Mouse (Mus musculus): ENCODE results near the gene Zc3h7b. TPM values are rescaled to one million over a fixed set of nuclear protein-coding genes. Genes with fewer than 3 reads are reported as not detected.
"Not testable (repeated sequence)": the region's sequence is repeated elsewhere in the genome, so short reads cannot be mapped to it uniquely, and the experiment has no call there.

The Zc3h7b gene
- 100 to 1,000 TPM; 155 to 187 TPM for total RNA-seq (2021)
- long read RNA-seq, full-length matches to known transcripts = 1 of 28 reads
- long read RNA-seq, partial matches to known transcripts = 5 of 28 reads
- long read RNA-seq, other reads (novel, unspliced or antisense) = 22 of 28 reads

- peak; percentile 74 to 79 for DNase-seq (ENCODE audit: low spot score in 2 of 2)
Observed at GRCm38 (mm10) chr15:81744992-81745600, at the start of gene Zc3h7b, which contains the start of gene Rangap1. Gene Zc3h7b, plus strand, starts transcription at chr15:81745057. Gene Rangap1, minus strand, starts transcription at chr15:81745530.

- DNase-seq (ENCODE audit: low spot score in 2 of 2) = peak; percentile 48 to 69
Observed at GRCm38 (mm10) chr15:81697175-81697574, 47.7 kb upstream of the Zc3h7b start, which contains the start of gene Chadl. Gene Chadl, minus strand, starts transcription at chr15:81697287.

- peak in 1 of 2 experiments; percentile 36 for DNase-seq (ENCODE audit: low spot score in 2 of 2)
Observed at GRCm38 (mm10) chr15:81697847-81698246, 47.0 kb upstream of the Zc3h7b start.

GRCm38 (mm10) chr15:81698532-81698931 is 46.3 kb upstream of the Zc3h7b start:
- no peak for DNase-seq (ENCODE audit: low spot score in 2 of 2)

GRCm38 (mm10) chr15:81700161-81700560 is 44.7 kb upstream of the Zc3h7b start:
- no peak for DNase-seq (ENCODE audit: low spot score in 2 of 2)

GRCm38 (mm10) chr15:81700601-81701000 is 44.3 kb upstream of the Zc3h7b start:
- no peak for DNase-seq (ENCODE audit: low spot score in 2 of 2)

GRCm38 (mm10) chr15:81701350-81701749 is 43.5 kb upstream of the Zc3h7b start:
- not testable (repeated sequence) for DNase-seq (ENCODE audit: low spot score in 2 of 2)

GRCm38 (mm10) chr15:81702306-81703093 is 42.4 kb upstream of the Zc3h7b start:
- no peak for DNase-seq (ENCODE audit: low spot score in 2 of 2)

GRCm38 (mm10) chr15:81703094-81703489 is 41.8 kb upstream of the Zc3h7b start:
- DNase-seq (ENCODE audit: low spot score in 2 of 2) = no peak

GRCm38 (mm10) chr15:81708991-81709390 is 35.9 kb upstream of the Zc3h7b start:
- no peak for DNase-seq (ENCODE audit: low spot score in 2 of 2)

- DNase-seq (ENCODE audit: low spot score in 2 of 2) = no peak
Observed at GRCm38 (mm10) chr15:81709686-81710085, 35.2 kb upstream of the Zc3h7b start.

GRCm38 (mm10) chr15:81710801-81711200 is 34.1 kb upstream of the Zc3h7b start:
- no peak for DNase-seq (ENCODE audit: low spot score in 2 of 2)

- no peak for DNase-seq (ENCODE audit: low spot score in 2 of 2)
Observed at GRCm38 (mm10) chr15:81713742-81714141, 31.1 kb upstream of the Zc3h7b start.

GRCm38 (mm10) chr15:81718336-81719138 is 26.3 kb upstream of the Zc3h7b start:
- no peak for DNase-seq (ENCODE audit: low spot score in 2 of 2)

- no peak for DNase-seq (ENCODE audit: low spot score in 2 of 2)
Observed at GRCm38 (mm10) chr15:81719139-81719531, 25.7 kb upstream of the Zc3h7b start.

GRCm38 (mm10) chr15:81722361-81722760 is 22.5 kb upstream of the Zc3h7b start:
- DNase-seq (ENCODE audit: low spot score in 2 of 2) = no peak

GRCm38 (mm10) chr15:81723653-81724052 is 21.2 kb upstream of the Zc3h7b start:
- DNase-seq (ENCODE audit: low spot score in 2 of 2) = no peak

- DNase-seq (ENCODE audit: low spot score in 2 of 2) = no peak
Observed at GRCm38 (mm10) chr15:81725965-81726364, 18.9 kb upstream of the Zc3h7b start.

- DNase-seq (ENCODE audit: low spot score in 2 of 2) = peak; percentile 26 to 50
Observed at GRCm38 (mm10) chr15:81729241-81729791, 15.5 kb upstream of the Zc3h7b start.

GRCm38 (mm10) chr15:81729792-81730635 is 14.8 kb upstream of the Zc3h7b start:
- DNase-seq (ENCODE audit: low spot score in 2 of 2) = peak; percentile 97

All from layer of hippocampus, postnatal 10 days (tissue).